Mouse (Mus musculus) cerebellum, adult 18-20 months (tissue): ENCODE data around the gene Gpr180.
"Not testable (repeated sequence)": the region's sequence is repeated elsewhere in the genome, so short reads cannot be mapped to it uniquely, and the experiment has no call there.

Experiments
- DNase-seq, 2 experiments: peaks; one replicate each; pipeline ENCODE4 v3.0.0; 2021

Gene Gpr180

GRCm38 (mm10) chr14:118152294-118152651 lies 15.3 kb downstream of the Gpr180 start:
- peak in 1 of 2 experiments; percentile 1 for DNase-seq

GRCm38 (mm10) chr14:118156056-118156455 lies 19.1 kb downstream of the Gpr180 start:
- DNase-seq = not testable (repeated sequence)

- no peak for DNase-seq
Observed at GRCm38 (mm10) chr14:118156740-118157139, 19.8 kb downstream of the Gpr180 start.

- peak; percentile 33 to 62 for DNase-seq
Observed at GRCm38 (mm10) chr14:118157146-118157545, 20.2 kb downstream of the Gpr180 start.

- no peak for DNase-seq
Observed at GRCm38 (mm10) chr14:118161751-118162150, 24.8 kb downstream of the Gpr180 start.

GRCm38 (mm10) chr14:118162640-118163039 lies 25.7 kb downstream of the Gpr180 start:
- no peak for DNase-seq

- no peak for DNase-seq
Observed at GRCm38 (mm10) chr14:118168776-118169175, 31.8 kb downstream of the Gpr180 start.

- DNase-seq = no peak
Observed at GRCm38 (mm10) chr14:118173590-118174203, 36.7 kb downstream of the Gpr180 start.

GRCm38 (mm10) chr14:118175071-118175693 lies 38.2 kb downstream of the Gpr180 start:
- no peak for DNase-seq

GRCm38 (mm10) chr14:118175694-118176085 lies 38.7 kb downstream of the Gpr180 start:
- no peak for DNase-seq

GRCm38 (mm10) chr14:118179251-118179650 lies 42.3 kb downstream of the Gpr180 start:
- DNase-seq = no peak

GRCm38 (mm10) chr14:118179701-118180100 lies 42.7 kb downstream of the Gpr180 start:
- DNase-seq = no peak

GRCm38 (mm10) chr14:118180117-118180557 lies 43.2 kb downstream of the Gpr180 start:
- peak; percentile 68 to 71 for DNase-seq

- DNase-seq = peak; percentile 70 to 74
Observed at GRCm38 (mm10) chr14:118180711-118181177, 43.8 kb downstream of the Gpr180 start.

GRCm38 (mm10) chr14:118191442-118191841 lies 54.5 kb downstream of the Gpr180 start:
- no peak for DNase-seq

GRCm38 (mm10) chr14:118193001-118193628 lies 56.2 kb downstream of the Gpr180 start:
- DNase-seq = no peak

- no peak for DNase-seq
Observed at GRCm38 (mm10) chr14:118193663-118194062, 56.7 kb downstream of the Gpr180 start.

- DNase-seq = no peak
Observed at GRCm38 (mm10) chr14:118194219-118194914, 57.4 kb downstream of the Gpr180 start.

- DNase-seq = no peak
Observed at GRCm38 (mm10) chr14:118197063-118197462, 60.1 kb downstream of the Gpr180 start.

GRCm38 (mm10) chr14:118200731-118201130 lies 63.8 kb downstream of the Gpr180 start:
- DNase-seq = no peak

GRCm38 (mm10) chr14:118202006-118202405 lies 65.0 kb downstream of the Gpr180 start:
- no peak for DNase-seq

- DNase-seq = peak in 1 of 2 experiments; percentile 10
Observed at GRCm38 (mm10) chr14:118203031-118203430, 66.1 kb downstream of the Gpr180 start.

GRCm38 (mm10) chr14:118207347-118207746 lies 70.4 kb downstream of the Gpr180 start:
- no peak for DNase-seq
